Mouse (Mus musculus) olfactory bulb, adult 2 months (tissue): ENCODE measurements around the gene Olfr243.

Experiments
- CTCF ChIP-seq: fragments of 200-500 bp; IDR thresholded peaks from 2 replicates; pipeline ENCODE4 v1.5.1; 2012; ENCODE audit warnings: low read depth, mild to moderate bottlenecking, low read length, moderate library complexity; ENCODE audit not compliant: insufficient read depth
- POLR2A ChIP-seq: fragments of 200-500 bp; IDR thresholded peaks from 2 replicates; pipeline ENCODE4 v1.6.1; 2012; ENCODE audit warnings: mild to moderate bottlenecking, low read depth, low read length, moderate library complexity; ENCODE audit not compliant: insufficient read depth

- TF ChIP-seq POLR2A (no peak), CTCF (no peak)
Measured at GRCm38 (mm10) chr7:103712024-103712423, 2.4 kb upstream of the Olfr243 start.
